Mouse (Mus musculus) hindbrain, embryonic 16.5 days (tissue): ENCODE measurements around the gene Gemin6. TPM values are rescaled to one million over a fixed set of nuclear protein-coding genes. Genes with fewer than 3 reads are reported as not detected.
"Not testable (repeated sequence)": the region's sequence is repeated elsewhere in the genome, so short reads cannot be mapped to it uniquely, and the experiment has no call there.

Source experiments
- ATAC-seq: fragments of 200-750 bp; cut with Nextera tagmentation; 2 replicates; pipeline ENCODE4 v1.8.0; 2017; ENCODE audit warnings: moderate TSS enrichment, moderate library complexity
- H3K27ac ChIP-seq: fragments of 300-500 bp; sonication (generic); 2 replicates; pipeline ENCODE4 v1.5.1; 2014; ENCODE audit warnings: low read depth, mild to moderate bottlenecking, control low read depth, low read length, moderate library complexity
- H3K27me3 ChIP-seq: fragments of 300-500 bp; sonication (generic); replicated peaks from 2 replicates; pipeline ENCODE4 v1.6.1; 2014; ENCODE audit warnings: low read length; ENCODE audit not compliant: control insufficient read depth, insufficient read depth
- H3K36me3 ChIP-seq: fragments of 300-500 bp; sonication (generic); 2 replicates; pipeline ENCODE4 v1.6.1; 2014; ENCODE audit warnings: mild to moderate bottlenecking, low read length, moderate library complexity, mixed read lengths; ENCODE audit not compliant: control insufficient read depth, insufficient read depth
- H3K4me1 ChIP-seq: fragments of 300-500 bp; sonication (generic); 2 replicates; pipeline ENCODE4 v1.6.1; 2014; ENCODE audit warnings: low read depth, low read length; ENCODE audit not compliant: control insufficient read depth, insufficient read depth
- H3K4me2 ChIP-seq: fragments of 300-500 bp; sonication (generic); 2 replicates; pipeline ENCODE4 v1.6.1; 2014; ENCODE audit warnings: mild to moderate bottlenecking, low read length, control low read depth, moderate library complexity
- H3K4me3 ChIP-seq: fragments of 300-500 bp; sonication (generic); 2 replicates; pipeline ENCODE4 v1.5.1; 2014; ENCODE audit warnings: mild to moderate bottlenecking, low read length, control low read depth, moderate library complexity
- H3K9ac ChIP-seq: fragments of 300-500 bp; sonication (generic); 2 replicates; pipeline ENCODE4 v1.6.1; 2014; ENCODE audit warnings: low read depth, mild to moderate bottlenecking, control low read depth, low read length, moderate library complexity
- H3K9me3 ChIP-seq: fragments of 300-500 bp; sonication (generic); 2 replicates; pipeline ENCODE4 v1.6.1; 2014; ENCODE audit warnings: mild to moderate bottlenecking, low read length, moderate library complexity; ENCODE audit not compliant: control insufficient read depth
- WGBS: fragments of 180-500 bp; shearing (Covaris S2); extraction: QIAGEN DNeasy Blood & Tissue Kit; methylation state at CpG from one replicate; pipeline ENCODE4 v1.1.7; 2014; 5-methylcytosine and 5-hydroxymethylcytosine counted together
- polyA plus RNA-seq: library from polyadenylated mRNA; unstranded; fragments of >200 nt; fragmentation: Nextera tagmentation; extraction: Ambion mirVana; gene quantifications from 2 replicates; pipeline ENCODE4 v1.2.1, GENCODE M21; 2015

Gene Gemin6
- polyA plus RNA-seq, 1 experiment from 2014 or later = 20.8 TPM

- Histone ChIP-seq H3K27ac (no peak overlapping the region), H3K4me2 (no peak overlapping the region), H3K36me3 (peaks cover 64% of the 10 kb centered on the region), H3K4me1 (no peaks in the 10 kb centered on the region), H3K9me3 (no peaks in the 10 kb centered on the region), H3K9ac (no peak overlapping the region), H3K4me3 (no peak overlapping the region), H3K27me3 (no peaks in the 10 kb centered on the region)
- ATAC-seq = no peak
- WGBS = 68% methylated on average over 13 of the region's 13 CpGs
Measured at GRCm38 (mm10) chr17:80252757-80253525, 28.7 kb downstream of the Gemin6 start.

- ATAC-seq = no peak
- H3K27me3 ChIP-seq = no peaks in the 10 kb centered on the region
- H3K36me3 ChIP-seq = peaks cover 69% of the 10 kb centered on the region
- WGBS = 96% methylated on average over 5 of the region's 5 CpGs
- H3K9ac ChIP-seq = no peak overlapping the region
- H3K4me3 ChIP-seq = no peak overlapping the region
- H3K4me1 ChIP-seq = no peaks in the 10 kb centered on the region
- no peaks in the 10 kb centered on the region for H3K9me3 ChIP-seq
- H3K27ac ChIP-seq = no peak overlapping the region
- no peak overlapping the region for H3K4me2 ChIP-seq
Measured at GRCm38 (mm10) chr17:80254421-80254820, 30.2 kb downstream of the Gemin6 start.

- H3K27ac ChIP-seq = no peak overlapping the region
- ATAC-seq = no peak
- H3K9me3 ChIP-seq = no peaks in the 10 kb centered on the region
- no peak overlapping the region for H3K4me2 ChIP-seq
- H3K4me3 ChIP-seq = no peak overlapping the region
- peaks cover 68% of the 10 kb centered on the region for H3K36me3 ChIP-seq
- WGBS = 71% methylated on average over 13 of the region's 13 CpGs
- no peaks in the 10 kb centered on the region for H3K27me3 ChIP-seq
- H3K9ac ChIP-seq = no peak overlapping the region
- H3K4me1 ChIP-seq = no peaks in the 10 kb centered on the region
Measured at GRCm38 (mm10) chr17:80255208-80255607, 31.0 kb downstream of the Gemin6 start.

GRCm38 (mm10) chr17:80267065-80267464 lies 42.8 kb downstream of the Gemin6 start:
- H3K9me3 ChIP-seq = no peaks in the 10 kb centered on the region
- no peaks in the 10 kb centered on the region for H3K27me3 ChIP-seq
- peaks cover 52% of the 10 kb centered on the region for H3K36me3 ChIP-seq
- no peak for ATAC-seq
- H3K4me2 ChIP-seq = no peak overlapping the region
- H3K4me1 ChIP-seq = no peaks in the 10 kb centered on the region
- 88% methylated on average over 4 of the region's 4 CpGs for WGBS
- H3K27ac ChIP-seq = no peak overlapping the region
- H3K4me3 ChIP-seq = no peak overlapping the region
- no peak overlapping the region for H3K9ac ChIP-seq

GRCm38 (mm10) chr17:80268151-80268550 lies 43.9 kb downstream of the Gemin6 start:
- ATAC-seq = no peak
- no peaks in the 10 kb centered on the region for H3K4me1 ChIP-seq
- H3K9ac ChIP-seq = no peak overlapping the region
- no peak overlapping the region for H3K27ac ChIP-seq
- H3K27me3 ChIP-seq = no peaks in the 10 kb centered on the region
- H3K9me3 ChIP-seq = no peaks in the 10 kb centered on the region
- WGBS = 94% methylated on average over 3 of the region's 3 CpGs
- H3K4me2 ChIP-seq = no peak overlapping the region
- peaks cover 57% of the 10 kb centered on the region for H3K36me3 ChIP-seq
- no peak overlapping the region for H3K4me3 ChIP-seq

- H3K27ac ChIP-seq, H3K4me2 ChIP-seq, H3K9me3 ChIP-seq, H3K4me1 ChIP-seq, H3K9ac ChIP-seq, H3K4me3 ChIP-seq, H3K27me3 ChIP-seq, ATAC-seq: not testable (repeated sequence)
- H3K36me3 ChIP-seq = peaks cover 58% of the 10 kb centered on the region
- 93% methylated on average over 7 of the region's 7 CpGs for WGBS
Measured at GRCm38 (mm10) chr17:80270622-80271021, 46.4 kb downstream of the Gemin6 start.

Other genes starting within 250 kb of the Gemin6 start
- 46.2 and 48.0 TPM in 2 replicates for gene Hnrnpll, start 162.1 kb upstream of the Gemin6 start, polyA plus RNA-seq
- gene Galm, start 97.0 kb upstream of the Gemin6 start, polyA plus RNA-seq = 2.8 and 3.7 TPM in 2 replicates
- 356 and 367 TPM in 2 replicates for gene Srsf7, start 17.1 kb upstream of the Gemin6 start, polyA plus RNA-seq
- 0.10 and 0.19 TPM in 2 replicates for gene Ttc39d, start 17.0 kb upstream of the Gemin6 start, polyA plus RNA-seq
- gene Morn2, start 65.8 kb downstream of the Gemin6 start, polyA plus RNA-seq = 56.7 and 65.2 TPM in 2 replicates
- 47.4 and 54.1 TPM in 2 replicates for gene Dhx57, start 66.0 kb downstream of the Gemin6 start, polyA plus RNA-seq
- gene Arhgef33, start 83.0 kb downstream of the Gemin6 start, polyA plus RNA-seq = 2.6 and 2.7 TPM in 2 replicates
- gene Gm10190, start 149.1 kb downstream of the Gemin6 start, polyA plus RNA-seq = 1.3 and 2.5 TPM in 2 replicates